Mouse (Mus musculus): ENCODE results near the gene Agps. TPM values are rescaled to one million over a fixed set of nuclear protein-coding genes. Genes with fewer than 3 reads are reported as not detected.
A peak's percentile ranks its signal among the peaks of the same experiment; 100 is the strongest.

Gene Agps
- polyA plus RNA-seq, 1 experiment from 2014 or later, result 66.2 TPM

- H3K27ac ChIP-seq (ENCODE audit: low read depth, low read length), result no peak overlapping the region
- no peak overlapping the region for H3K4me3 ChIP-seq (ENCODE audit: low read depth, low read length)
- no peak for DNase-seq (ENCODE audit: low spot score)
- no peaks in the 10 kb centered on the region for H3K27me3 ChIP-seq (ENCODE audit: control insufficient read depth, insufficient read depth, low read length)
- H3K9ac ChIP-seq (ENCODE audit: low read length), result no peak overlapping the region
- H3K36me3 ChIP-seq (ENCODE audit: control insufficient read depth, insufficient read depth, low read length), result no peaks in the 10 kb centered on the region
- no peak for ATAC-seq (ENCODE audit: insufficient read depth, low FRiP score, low TSS enrichment)
- no peaks in the 10 kb centered on the region for H3K9me3 ChIP-seq (ENCODE audit: control insufficient read depth, low read length)
- WGBS, result 60% methylated on average over 14 of the region's 14 CpGs
- H3K4me2 ChIP-seq (ENCODE audit: low read depth), result no peak overlapping the region
- peaks cover 7% of the 10 kb centered on the region; the same call in 1 of the 2 replicates for H3K4me1 ChIP-seq (ENCODE audit: control insufficient read depth, insufficient read depth, low read length)
Observed at GRCm38 (mm10) chr2:75955709-75956108, 123.7 kb downstream of the Agps start.

GRCm38 (mm10) chr2:75959183-75959849 lies 127.3 kb downstream of the Agps start:
- H3K4me1 ChIP-seq (ENCODE audit: control insufficient read depth, insufficient read depth, low read length), result peaks cover 17% of the 10 kb centered on the region; the same call in 1 of the 2 replicates
- H3K27me3 ChIP-seq (ENCODE audit: control insufficient read depth, insufficient read depth, low read length), result no peaks in the 10 kb centered on the region
- H3K4me3 ChIP-seq (ENCODE audit: low read depth, low read length), result no peak overlapping the region
- H3K27ac ChIP-seq (ENCODE audit: low read depth, low read length), result 0 out of 2 replicates have a peak overlapping the region, but pooled peaks have one; percentile 31
- peak overlapping the region; percentile 31 for H3K4me2 ChIP-seq (ENCODE audit: low read depth)
- no peak overlapping the region for H3K9ac ChIP-seq (ENCODE audit: low read length)
- H3K36me3 ChIP-seq (ENCODE audit: control insufficient read depth, insufficient read depth, low read length), result no peaks in the 10 kb centered on the region
- no peaks in the 10 kb centered on the region for H3K9me3 ChIP-seq (ENCODE audit: control insufficient read depth, low read length)
- ATAC-seq (ENCODE audit: insufficient read depth, low FRiP score, low TSS enrichment) (no peak), DNase-seq (ENCODE audit: low spot score) (peak; percentile 46)
- 34% methylated on average over 18 of the region's 18 CpGs for WGBS

- H3K4me3 ChIP-seq (ENCODE audit: low read depth, low read length), result no peak overlapping the region
- DNase-seq (ENCODE audit: low spot score) (peak; percentile 66), ATAC-seq (ENCODE audit: insufficient read depth, low FRiP score, low TSS enrichment) (no peak)
- peak overlapping the region; percentile 31 for H3K4me2 ChIP-seq (ENCODE audit: low read depth)
- 11% methylated on average over 15 of the region's 15 CpGs for WGBS
- no peaks in the 10 kb centered on the region for H3K9me3 ChIP-seq (ENCODE audit: control insufficient read depth, low read length)
- H3K36me3 ChIP-seq (ENCODE audit: control insufficient read depth, insufficient read depth, low read length), result no peaks in the 10 kb centered on the region
- no peaks in the 10 kb centered on the region for H3K27me3 ChIP-seq (ENCODE audit: control insufficient read depth, insufficient read depth, low read length)
- 0 out of 2 replicates have a peak overlapping the region, but pooled peaks have one; percentile 31 for H3K27ac ChIP-seq (ENCODE audit: low read depth, low read length)
- H3K4me1 ChIP-seq (ENCODE audit: control insufficient read depth, insufficient read depth, low read length), result peaks cover 17% of the 10 kb centered on the region; the same call in 1 of the 2 replicates
- no peak overlapping the region for H3K9ac ChIP-seq (ENCODE audit: low read length)
Observed at GRCm38 (mm10) chr2:75959850-75960365, 127.9 kb downstream of the Agps start.

GRCm38 (mm10) chr2:75960366-75961330 lies 128.7 kb downstream of the Agps start:
- 44% methylated on average over 15 of the region's 15 CpGs for WGBS
- no peak overlapping the region for H3K27ac ChIP-seq (ENCODE audit: low read depth, low read length)
- no peaks in the 10 kb centered on the region for H3K36me3 ChIP-seq (ENCODE audit: control insufficient read depth, insufficient read depth, low read length)
- H3K9ac ChIP-seq (ENCODE audit: low read length), result no peak overlapping the region
- H3K9me3 ChIP-seq (ENCODE audit: control insufficient read depth, low read length), result no peaks in the 10 kb centered on the region
- no peak for ATAC-seq (ENCODE audit: insufficient read depth, low FRiP score, low TSS enrichment)
- no peak overlapping the region; the same call in 1 of the 2 replicates for H3K4me2 ChIP-seq (ENCODE audit: low read depth)
- peaks cover 17% of the 10 kb centered on the region; the same call in 1 of the 2 replicates for H3K4me1 ChIP-seq (ENCODE audit: control insufficient read depth, insufficient read depth, low read length)
- no peak overlapping the region for H3K4me3 ChIP-seq (ENCODE audit: low read depth, low read length)
- H3K27me3 ChIP-seq (ENCODE audit: control insufficient read depth, insufficient read depth, low read length), result no peaks in the 10 kb centered on the region
- DNase-seq (ENCODE audit: low spot score), result peak; percentile 45

- Histone ChIP-seq H3K27me3 (ENCODE audit: control insufficient read depth, insufficient read depth, low read length) (no peaks in the 10 kb centered on the region), H3K27ac (ENCODE audit: low read depth, low read length) (no peak overlapping the region), H3K9ac (ENCODE audit: low read length) (no peak overlapping the region), H3K4me2 (ENCODE audit: low read depth) (no peak overlapping the region), H3K36me3 (ENCODE audit: control insufficient read depth, insufficient read depth, low read length) (no peaks in the 10 kb centered on the region), H3K4me1 (ENCODE audit: control insufficient read depth, insufficient read depth, low read length) (peaks cover 17% of the 10 kb centered on the region; the same call in 1 of the 2 replicates), H3K9me3 (ENCODE audit: control insufficient read depth, low read length) (no peaks in the 10 kb centered on the region), H3K4me3 (ENCODE audit: low read depth, low read length) (no peak overlapping the region)
- ATAC-seq (ENCODE audit: insufficient read depth, low FRiP score, low TSS enrichment) (no peak), DNase-seq (ENCODE audit: low spot score) (no peak)
- WGBS, result 59% methylated on average over 10 of the region's 10 CpGs
Observed at GRCm38 (mm10) chr2:75963211-75963840, 131.3 kb downstream of the Agps start.

GRCm38 (mm10) chr2:75964051-75964450 lies 132.1 kb downstream of the Agps start:
- H3K36me3 ChIP-seq (ENCODE audit: control insufficient read depth, insufficient read depth, low read length), result no peaks in the 10 kb centered on the region
- no peak overlapping the region for H3K9ac ChIP-seq (ENCODE audit: low read length)
- no peak overlapping the region for H3K4me3 ChIP-seq (ENCODE audit: low read depth, low read length)
- DNase-seq (ENCODE audit: low spot score) (no peak), ATAC-seq (ENCODE audit: insufficient read depth, low FRiP score, low TSS enrichment) (no peak)
- no peaks in the 10 kb centered on the region for H3K9me3 ChIP-seq (ENCODE audit: control insufficient read depth, low read length)
- peaks cover 17% of the 10 kb centered on the region; the same call in 1 of the 2 replicates for H3K4me1 ChIP-seq (ENCODE audit: control insufficient read depth, insufficient read depth, low read length)
- 69% methylated on average over 5 of the region's 5 CpGs for WGBS
- H3K27me3 ChIP-seq (ENCODE audit: control insufficient read depth, insufficient read depth, low read length), result no peaks in the 10 kb centered on the region
- no peak overlapping the region for H3K4me2 ChIP-seq (ENCODE audit: low read depth)
- no peak overlapping the region for H3K27ac ChIP-seq (ENCODE audit: low read depth, low read length)

- Histone ChIP-seq H3K9me3 (ENCODE audit: control insufficient read depth, low read length) (no peaks in the 10 kb centered on the region), H3K4me3 (ENCODE audit: low read depth, low read length) (no peak overlapping the region), H3K4me1 (ENCODE audit: control insufficient read depth, insufficient read depth, low read length) (peaks cover 17% of the 10 kb centered on the region; the same call in 1 of the 2 replicates), H3K4me2 (ENCODE audit: low read depth) (peak overlapping the region; percentile 25), H3K27me3 (ENCODE audit: control insufficient read depth, insufficient read depth, low read length) (no peaks in the 10 kb centered on the region), H3K27ac (ENCODE audit: low read depth, low read length) (no peak overlapping the region), H3K9ac (ENCODE audit: low read length) (no peak overlapping the region), H3K36me3 (ENCODE audit: control insufficient read depth, insufficient read depth, low read length) (no peaks in the 10 kb centered on the region)
- DNase-seq (ENCODE audit: low spot score), result peak; percentile 67
- WGBS, result 10% methylated on average over 14 of the region's 14 CpGs
- peak; percentile 60 for ATAC-seq (ENCODE audit: insufficient read depth, low FRiP score, low TSS enrichment)
Observed at GRCm38 (mm10) chr2:75964512-75964911, 132.5 kb downstream of the Agps start.

- H3K4me1 ChIP-seq (ENCODE audit: control insufficient read depth, insufficient read depth, low read length), result peaks cover 14% of the 10 kb centered on the region; the same call in 1 of the 2 replicates
- ATAC-seq (ENCODE audit: insufficient read depth, low FRiP score, low TSS enrichment) (peak; percentile 31; the same call in 1 of the 2 replicates), DNase-seq (ENCODE audit: low spot score) (peak; percentile 52)
- no peak overlapping the region for H3K4me3 ChIP-seq (ENCODE audit: low read depth, low read length)
- no peaks in the 10 kb centered on the region for H3K9me3 ChIP-seq (ENCODE audit: control insufficient read depth, low read length)
- H3K36me3 ChIP-seq (ENCODE audit: control insufficient read depth, insufficient read depth, low read length), result no peaks in the 10 kb centered on the region
- no peaks in the 10 kb centered on the region for H3K27me3 ChIP-seq (ENCODE audit: control insufficient read depth, insufficient read depth, low read length)
- WGBS, result 19% methylated on average over 5 of the region's 5 CpGs
- H3K9ac ChIP-seq (ENCODE audit: low read length), result no peak overlapping the region
- peak overlapping the region; percentile 25 for H3K4me2 ChIP-seq (ENCODE audit: low read depth)
- H3K27ac ChIP-seq (ENCODE audit: low read depth, low read length), result no peak overlapping the region
Observed at GRCm38 (mm10) chr2:75964972-75965371, 133.0 kb downstream of the Agps start.
